Mouse (Mus musculus) adrenal gland, adult 8-10 months (tissue): ENCODE data around the gene Pgp. TPM values are rescaled to one million over a fixed set of nuclear protein-coding genes. Genes with fewer than 3 reads are reported as not detected.

Experiments
- total RNA-seq, 4 experiments: library from RNA; stranded (reverse); gene quantifications; 2 replicates each; pipeline ENCODE4 v1.2.4; 2022

Pgp gene
- total RNA-seq, 4 experiments from 2014 or later: 105 to 116 (median 107) TPM

Other genes starting within 250 kb of the Pgp start
- 1 to 10 TPM; 6.1 to 9.8 (median 7.6) TPM for gene Tedc2, start 249.5 kb upstream of the Pgp start, total RNA-seq
- gene Ccnf, start 218.9 kb upstream of the Pgp start, total RNA-seq: 1 to 10 TPM; 1.9 to 3.6 (median 2.7) TPM
- under 1 TPM in 3 of 4 experiments, not detected in 1; 0.09 to 0.12 (median 0.11) TPM for gene Abca17, start 119.3 kb upstream of the Pgp start, total RNA-seq
- gene Abca3, start 118.4 kb upstream of the Pgp start, total RNA-seq: 10 to 100 TPM; 28.4 to 43.3 (median 35.8) TPM
- 10 to 100 TPM; 62.8 to 84.3 (median 75.4) TPM for gene Rnps1, start 55.8 kb upstream of the Pgp start, total RNA-seq
- gene Eci1, start 43.8 kb upstream of the Pgp start, total RNA-seq: 100 to 1,000 TPM; 142 to 242 (median 189) TPM
- gene Dnase1l2, start 27.3 kb upstream of the Pgp start, total RNA-seq: 1 to 10 TPM; 2.3 to 7.2 (median 3.5) TPM
- gene E4f1, start 79 bp upstream of the Pgp start, total RNA-seq: 10 to 100 TPM; 20.9 to 37.4 (median 26.4) TPM
- under 1 TPM in 2 of 4 experiments, not detected in 2; 0.30 to 0.38 TPM for gene Bricd5, start 3.5 kb downstream of the Pgp start, total RNA-seq
- 10 to 100 TPM; 24.3 to 37.6 (median 32.2) TPM for gene Mlst8, start 8.7 kb downstream of the Pgp start, total RNA-seq
- 10 to 100 TPM; 49.1 to 61.2 (median 53.8) TPM for gene Caskin1, start 18.2 kb downstream of the Pgp start, total RNA-seq
- 100 to 1,000 TPM in 3 of 4 experiments, 10 to 100 TPM in 1; 92.1 to 189 (median 132) TPM for gene Traf7, start 57.5 kb downstream of the Pgp start, total RNA-seq
- gene Rab26, start 63.8 kb downstream of the Pgp start, total RNA-seq: 1 to 10 TPM in 3 of 4 experiments, under 1 TPM in 1; 0.81 to 3.5 (median 2.4) TPM
- 10 to 100 TPM; 58.5 to 88.8 (median 71.0) TPM for gene Pkd1, start 79.4 kb downstream of the Pgp start, total RNA-seq
- gene Tsc2, start 162.2 kb downstream of the Pgp start, total RNA-seq: 100 to 1,000 TPM in 3 of 4 experiments, 10 to 100 TPM in 1; 79.2 to 135 (median 111) TPM
- gene Nthl1, start 162.3 kb downstream of the Pgp start, total RNA-seq: 10 to 100 TPM in 3 of 4 experiments, 1 to 10 TPM in 1; 9.0 to 17.3 (median 12.1) TPM
- gene Slc9a3r2, start 179.9 kb downstream of the Pgp start, total RNA-seq: 10 to 100 TPM; 45.9 to 78.6 (median 73.7) TPM
- gene Npw, start 188.1 kb downstream of the Pgp start, total RNA-seq: not detected
- gene Zfp598, start 199.3 kb downstream of the Pgp start, total RNA-seq: 10 to 100 TPM; 44.9 to 59.4 (median 50.8) TPM
- gene Syngr3, start 219.6 kb downstream of the Pgp start, total RNA-seq: 1 to 10 TPM; 2.4 to 5.5 (median 3.8) TPM
- gene Gfer, start 225.8 kb downstream of the Pgp start, total RNA-seq: 10 to 100 TPM; 31.7 to 35.6 (median 32.6) TPM
- 10 to 100 TPM in 1 of 4 experiments, 1 to 10 TPM in 3; 2.8 to 14.8 (median 7.5) TPM for gene Noxo1, start 225.8 kb downstream of the Pgp start, total RNA-seq
- gene Tbl3, start 237.3 kb downstream of the Pgp start, total RNA-seq: 10 to 100 TPM; 34.3 to 40.5 (median 38.2) TPM
- not detected for gene Rnf151, start 247.7 kb downstream of the Pgp start, total RNA-seq
- 100 to 1,000 TPM; 571 to 651 (median 615) TPM for gene Rps2, start 247.7 kb downstream of the Pgp start, total RNA-seq